In the genomic region with DNA sequence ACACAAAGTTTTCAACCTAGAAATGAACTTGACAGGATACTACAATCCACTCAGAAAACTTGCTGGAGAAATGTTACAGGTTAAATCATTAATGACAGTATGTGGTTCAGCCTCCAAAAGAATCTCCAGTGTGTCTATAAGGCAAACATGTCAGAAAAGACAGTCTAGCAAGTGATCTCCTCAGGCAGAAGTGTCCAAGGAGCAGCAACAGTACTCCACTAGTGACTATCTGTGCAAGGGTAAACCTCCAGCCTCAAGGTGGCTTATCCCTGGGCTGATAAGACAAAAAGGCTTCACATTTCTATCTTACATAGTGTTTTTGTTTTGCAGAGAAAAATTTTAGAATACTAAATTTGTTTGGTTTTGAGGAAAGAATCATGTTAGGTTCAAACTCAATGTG, we compare ENCODE assay signal across 10 mouse cellular contexts. TPM values are rescaled to one million over a fixed set of nuclear protein-coding genes. Genes with fewer than 3 reads are reported as not detected.
DNase-seq lines count a peak whose midpoint lies in the region; ATAC-seq and TF ChIP-seq lines count a peak whose summit lies in the region.
"Had no signal": no experiment of that assay in that cellular context is flagged by ENCODE, and none has a peak within 500 bp of the region (broad histone marks: within the 10 kb centered on the region; RNA-seq: fewer than 3 reads in every experiment).

No protein-coding gene starts in this region.

- no peaks in the 10 kb centered on the region for H3K27me3 ChIP-seq in heart, embryonic 10.5 days (ENCODE audit: insufficient read depth, poor library complexity, severe bottlenecking)
- H3K27me3 ChIP-seq in CH12.LX (replicated peaks) = no peaks in the 10 kb centered on the region
- no peaks in the 10 kb centered on the region for H3K27me3 ChIP-seq in forebrain, embryonic 12.5 days
- H3K27me3 ChIP-seq in liver, embryonic 15.5 days = no peaks in the 10 kb centered on the region
- H3K27me3 ChIP-seq in thymus, adult 2 months (ENCODE audit: control insufficient read depth, insufficient read depth, low read length) = no peaks in the 10 kb centered on the region

- H3K4me2 ChIP-seq in CH12.LX (ENCODE audit: insufficient read depth, low read depth, poor library complexity, severe bottlenecking) = peak overlapping the region; percentile 72
- peak overlapping the region; percentile 48 for H3K4me2 ChIP-seq in forebrain, embryonic 12.5 days
- H3K4me2 ChIP-seq in liver, embryonic 15.5 days = peak overlapping the region; percentile 69

- H3K9me3 ChIP-seq in heart, embryonic 10.5 days = no peaks in the 10 kb centered on the region
- H3K9me3 ChIP-seq in CH12.LX (replicated peaks; ENCODE audit: low read length) = no peaks in the 10 kb centered on the region
- no peaks in the 10 kb centered on the region for H3K9me3 ChIP-seq in forebrain, embryonic 12.5 days
- no peaks in the 10 kb centered on the region for H3K9me3 ChIP-seq in liver, embryonic 15.5 days (replicated peaks)

- in situ Hi-C loops in CH12.LX (cut with MboI; ENCODE audit: low pct_ligation_motif_present, low pct_unique_long_range_greater_than_20kb, low sequenced_read_pairs) = no loop called here

- no peak for TF ChIP-seq POLR2A in CH12.LX (IDR thresholded peaks at IDR 0.05; ENCODE audit: low read depth, low read length)
- TF ChIP-seq POLR2A in thymus, adult 2 months (IDR thresholded peaks at IDR 0.05; ENCODE audit: control insufficient read depth, extremely low read depth, insufficient read depth, low read length, poor library complexity) = no peak

- no peak for TF ChIP-seq EP300 in CH12.LX (IDR thresholded peaks at IDR 0.05; ENCODE audit: low read length)

- H3K79me2 ChIP-seq in CH12.LX (replicated peaks; ENCODE audit: control insufficient read depth, extremely low read depth, insufficient read depth, poor library complexity, severe bottlenecking) = peaks cover 18% of the 10 kb centered on the region

- H3K4me1 ChIP-seq in heart, embryonic 10.5 days = peaks cover 24% of the 10 kb centered on the region
- H3K4me1 ChIP-seq in CH12.LX (ENCODE audit: control insufficient read depth in 1 of 2, insufficient read depth in 2 of 2) = peaks cover 3 to 31% of the 10 kb centered on the region in 2 experiments; a peak in 3 of 4 replicates
- peaks cover 23% of the 10 kb centered on the region for H3K4me1 ChIP-seq in forebrain, embryonic 12.5 days
- H3K4me1 ChIP-seq in liver, embryonic 15.5 days (replicated peaks) = peaks cover 46% of the 10 kb centered on the region
- H3K4me1 ChIP-seq in thymus, adult 2 months (replicated peaks; ENCODE audit: control insufficient read depth, insufficient read depth, low read length) = no peaks in the 10 kb centered on the region; the same call in 1 of the 2 replicates

- dilution Hi-C loops in CH12.LX (cut with MboI; ENCODE audit: extremely low pct_ligation_motif_present, extremely low pct_unique_long_range_greater_than_20kb, low sequenced_read_pairs) = no loop called here

- peak overlapping the region; percentile 31; the same call in 1 of the 2 replicates for H3K4me3 ChIP-seq in heart, embryonic 10.5 days
- peak overlapping the region in 1 of 3 experiments; percentile 87 for H3K4me3 ChIP-seq in CH12.LX (replicated peaks in 1 of 3; ENCODE audit: low read depth in 2 of 3, low read length in 2 of 3, poor library complexity in 1 of 3)
- peak overlapping the region; percentile 23 for H3K4me3 ChIP-seq in forebrain, embryonic 12.5 days (replicated peaks)
- peak overlapping the region; percentile 49 for H3K4me3 ChIP-seq in liver, embryonic 15.5 days (replicated peaks)
- no peak overlapping the region for H3K4me3 ChIP-seq in thymus, adult 2 months (ENCODE audit: control insufficient read depth, insufficient read depth, low read length)

- no peak for ATAC-seq in forebrain, embryonic 12.5 days (ENCODE audit: low FRiP score)
- ATAC-seq in liver, embryonic 15.5 days (ENCODE audit: insufficient read depth) = no peak
- no peak for ATAC-seq in monocyte, adult 5-6 weeks (replicated peaks; ENCODE audit: insufficient number of reproducible peaks, low FRiP score, low TSS enrichment, poor library complexity, severe bottlenecking)

- TF ChIP-seq RAD21 in CH12.LX (IDR thresholded peaks at IDR 0.05; ENCODE audit: low read depth, low read length) = no peak

- no peaks in the 10 kb centered on the region for H3K36me3 ChIP-seq in heart, embryonic 10.5 days
- H3K36me3 ChIP-seq in CH12.LX (replicated peaks in 1 of 2; ENCODE audit: control insufficient read depth in 1 of 2, insufficient read depth in 1 of 2, low read length in 1 of 2) = peaks cover 0 to 2% of the 10 kb centered on the region in 2 experiments
- H3K36me3 ChIP-seq in forebrain, embryonic 12.5 days (replicated peaks) = no peaks in the 10 kb centered on the region
- H3K36me3 ChIP-seq in liver, embryonic 15.5 days (replicated peaks) = 0 out of 2 replicates have a peak, but pooled peaks cover 3% of the 10 kb centered on the region
- H3K36me3 ChIP-seq in thymus, adult 2 months (ENCODE audit: control insufficient read depth, insufficient read depth, low read length) = no peaks in the 10 kb centered on the region

- DNase-seq in heart, embryonic 10.5 days (ENCODE audit: low spot score) = no peak
- no peak for DNase-seq in heart, adult 11 months
- DNase-seq in CH12.LX (ENCODE audit: extremely low read depth) = no peak
- DNase-seq in thymus, adult 2 months = no peak
- DNase-seq in thymus, postnatal 4 days = no peak

- TF ChIP-seq CTCF in CH12.LX (conservative IDR thresholded peaks at IDR 0.05 in 1 of 2, IDR thresholded peaks at IDR 0.05 in 1 of 2; ENCODE audit: low read depth in 2 of 2, low read length in 2 of 2) = no peak
- TF ChIP-seq CTCF in thymus, adult 2 months (IDR thresholded peaks at IDR 0.05; ENCODE audit: borderline replicate concordance, control insufficient read depth, extremely low read depth, insufficient read depth, low read length, poor library complexity) = no peak

- H3K9ac ChIP-seq in CH12.LX (ENCODE audit: insufficient read depth, low read depth) = peak overlapping the region; percentile 40
- H3K9ac ChIP-seq in forebrain, embryonic 12.5 days = 0 out of 2 replicates have a peak overlapping the region, but pooled peaks have one; percentile 25
- no peak overlapping the region; the same call in 1 of the 2 replicates for H3K9ac ChIP-seq in liver, embryonic 15.5 days

- no peak overlapping the region for H3K27ac ChIP-seq in heart, embryonic 10.5 days
- no peak overlapping the region for H3K27ac ChIP-seq in CH12.LX (ENCODE audit: insufficient read depth, low read depth)
- H3K27ac ChIP-seq in forebrain, embryonic 12.5 days = no peak overlapping the region
- peak overlapping the region; percentile 84 for H3K27ac ChIP-seq in liver, embryonic 15.5 days (replicated peaks)
- no peak overlapping the region for H3K27ac ChIP-seq in thymus, adult 2 months (ENCODE audit: control insufficient read depth, insufficient read depth, low read length)

TF ChIP-seq in CH12.LX, 34 proteins besides CTCF, POLR2A, EP300 and RAD21:
- TF ChIP-seq CHD1 (IDR thresholded peaks at IDR 0.05; ENCODE audit: low read depth, low read length) (peak; percentile 65; the same call in 1 of the 2 replicates), ZNF384 (IDR thresholded peaks at IDR 0.05; ENCODE audit: low read depth, low read length) (no peak)

RNA-seq across cellular contexts. Expression of a gene that starts 2.9 kb away (rescaled TPM):
- 23.7 and 25.6 TPM in 2 replicates for polyA plus RNA-seq in heart, embryonic 10.5 days (2016; fragmentation: Nextera tagmentation; extraction: Ambion mirVana)
- total RNA-seq in CH12.LX (2012; rRNA removed) = 3.9 and 4.2 TPM in 2 replicates
- 8.3 and 9.1 TPM in 2 replicates for total RNA-seq in CH12.LX (2014; rRNA removed)
- 11.9 and 16.2 TPM in 2 replicates for polyA plus RNA-seq in CH12.LX (2012; ENCODE audit: insufficient read length, low read depth)
- 41.7 and 42.8 TPM in 2 replicates for polyA plus RNA-seq in forebrain, embryonic 12.5 days (2016; fragmentation: Nextera tagmentation; extraction: Ambion mirVana)
- 15.1 and 15.8 TPM in 2 replicates for polyA plus RNA-seq in liver, embryonic 15.5 days (2015; fragmentation: Nextera tagmentation; extraction: Ambion mirVana)
- 25.8 to 45.1 TPM (median 36.1 TPM) in 3 replicates for total RNA-seq in monocyte, adult 5-6 weeks (2017)
- polyA plus RNA-seq in thymus, adult 2 months (2012; rRNA removed) = 47.2 and 68.7 TPM in 2 replicates

RNA-seq across cellular contexts. Expression of a gene that starts 59.5 kb away (rescaled TPM):
- polyA plus RNA-seq in heart, embryonic 10.5 days (2016; fragmentation: Nextera tagmentation; extraction: Ambion mirVana) = not detected in 2 replicates
- total RNA-seq in CH12.LX (2012; rRNA removed) = not detected in 2 replicates
- total RNA-seq in CH12.LX (2014; rRNA removed) = not detected in 2 replicates
- polyA plus RNA-seq in CH12.LX (2012; ENCODE audit: insufficient read length, low read depth) = not detected in 2 replicates
- not detected in 2 replicates for polyA plus RNA-seq in forebrain, embryonic 12.5 days (2016; fragmentation: Nextera tagmentation; extraction: Ambion mirVana)
- polyA plus RNA-seq in liver, embryonic 15.5 days (2015; fragmentation: Nextera tagmentation; extraction: Ambion mirVana) = not detected in 2 replicates
- total RNA-seq in monocyte, adult 5-6 weeks (2017) = not detected in 3 replicates
- not detected in 2 replicates for polyA plus RNA-seq in thymus, adult 2 months (2012; rRNA removed)
- total RNA-seq: layer of hippocampus, postnatal 10 days had no signal
- polyA plus RNA-seq: brain, embryonic 14.5 days had no signal
